Mouse (Mus musculus) bone marrow macrophage, adult 2 months (primary cell): ENCODE data around the gene Psg18. TPM values are rescaled to one million over a fixed set of nuclear protein-coding genes. Genes with fewer than 3 reads are reported as not detected.
"Not testable (repeated sequence)": the region's sequence is repeated elsewhere in the genome, so short reads cannot be mapped to it uniquely, and the experiment has no call there.

ENCODE experiments used
- H3K27ac ChIP-seq: 2 replicates; pipeline ENCODE4 v1.5.1; 2012; ENCODE audit warnings: low read depth, low read length; ENCODE audit not compliant: insufficient read depth
- H3K4me1 ChIP-seq: 2 replicates; pipeline ENCODE4 v1.6.1; 2012; ENCODE audit warnings: low read length; ENCODE audit not compliant: control insufficient read depth, insufficient read depth
- H3K4me3 ChIP-seq: 2 replicates; pipeline ENCODE4 v1.5.1; 2012; ENCODE audit warnings: mild to moderate bottlenecking, low read length, moderate library complexity; ENCODE audit not compliant: insufficient read depth
- CTCF ChIP-seq: IDR thresholded peaks from 2 replicates; pipeline ENCODE4 v1.5.1; 2012; ENCODE audit warnings: low read depth, mild to moderate bottlenecking, low read length, moderate library complexity
- POLR2A ChIP-seq: IDR thresholded peaks from 2 replicates; pipeline ENCODE4 v1.6.1; 2012; ENCODE audit warnings: mild to moderate bottlenecking, low read depth, low read length, borderline replicate concordance
- polyA plus RNA-seq: library from polyadenylated mRNA; stranded (reverse); fragments of >200 nt; gene quantifications from 2 replicates; pipeline ENCODE4 v1.2.4, GENCODE M21; 2012; ENCODE audit not compliant: missing spikeins, insufficient read depth, insufficient read length

Gene Psg18
- not detected in 2 replicates for polyA plus RNA-seq

- not testable (repeated sequence) for H3K27ac ChIP-seq, H3K4me1 ChIP-seq, H3K4me3 ChIP-seq
Observed at GRCm38 (mm10) chr7:18354909-18355308, at the start of gene Psg18. TSS of gene Psg18 (minus strand) at chr7:18355009.

GRCm38 (mm10) chr7:18403407-18403806, 48.6 kb upstream of the Psg18 start:
- Histone ChIP-seq H3K4me3 (no peak overlapping the region), H3K27ac (no peak overlapping the region), H3K4me1 (no peaks in the 10 kb centered on the region)
- TF ChIP-seq CTCF, result no peak
- TF ChIP-seq POLR2A, result no peak

DNA sequence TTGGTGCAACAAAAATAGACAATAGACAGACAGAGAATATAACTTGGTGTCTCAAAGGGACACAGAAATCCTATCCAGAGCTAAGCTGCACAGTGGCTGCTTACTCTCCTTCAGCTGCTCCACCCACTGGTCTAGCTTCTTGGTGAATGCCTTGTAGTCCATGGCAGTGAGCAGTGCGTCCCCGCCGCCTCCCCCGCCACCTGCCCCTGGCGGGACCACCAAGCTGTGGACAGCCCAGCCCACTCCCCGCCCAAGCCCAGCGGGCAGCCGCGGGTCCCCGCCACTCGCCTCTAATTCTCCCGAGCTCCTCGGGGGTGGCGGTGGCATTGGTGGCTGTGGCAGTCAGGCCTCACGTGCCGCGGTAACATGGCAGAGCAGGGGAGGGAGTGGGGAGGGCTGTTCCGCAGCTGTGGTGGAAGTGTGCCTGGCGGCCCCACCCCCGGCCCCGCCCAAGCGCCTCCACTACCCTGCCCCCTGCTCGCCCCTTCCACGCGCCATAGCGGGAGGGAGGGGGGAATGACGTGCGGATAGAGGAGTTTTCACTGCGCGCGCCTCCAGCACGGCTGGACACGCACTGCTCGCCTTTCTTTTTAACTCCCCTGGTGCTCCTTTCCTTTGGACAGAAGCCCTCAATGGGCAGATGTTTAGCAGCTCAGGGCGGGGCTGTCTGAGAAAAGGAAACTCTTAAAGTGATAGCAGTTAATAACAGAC, 47.9 kb upstream of the Psg18 start:
- TF ChIP-seq CTCF (no peak), POLR2A (no peak)

DNA sequence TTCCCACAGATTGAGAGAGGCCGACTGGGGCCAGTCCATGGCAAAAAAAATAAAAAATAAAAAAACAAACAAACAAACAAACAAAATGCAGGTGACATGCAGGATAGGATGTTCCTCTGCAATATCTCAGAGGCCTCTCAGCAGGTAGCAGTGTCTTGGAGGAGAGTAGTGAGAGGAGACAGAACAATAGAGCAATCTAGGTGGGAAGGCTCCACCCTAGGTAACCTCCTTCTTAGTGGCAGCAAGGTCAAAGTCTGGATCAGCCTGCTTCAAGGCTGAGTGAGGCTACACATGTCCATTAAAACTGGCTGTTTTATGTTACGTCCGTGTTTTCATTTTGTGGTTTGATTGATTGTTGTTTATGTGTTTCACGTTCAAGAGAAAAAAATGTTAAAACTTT, 36.7 kb upstream of the Psg18 start:
- not testable (repeated sequence) for H3K4me1 ChIP-seq, H3K27ac ChIP-seq, H3K4me3 ChIP-seq

More for the DNA sequence above, 47.9 kb upstream of the Psg18 start:
- H3K27ac ChIP-seq, result no peak overlapping the region
- H3K4me1 ChIP-seq, result no peaks in the 10 kb centered on the region
- H3K4me3 ChIP-seq, result no peak overlapping the region

DNA sequence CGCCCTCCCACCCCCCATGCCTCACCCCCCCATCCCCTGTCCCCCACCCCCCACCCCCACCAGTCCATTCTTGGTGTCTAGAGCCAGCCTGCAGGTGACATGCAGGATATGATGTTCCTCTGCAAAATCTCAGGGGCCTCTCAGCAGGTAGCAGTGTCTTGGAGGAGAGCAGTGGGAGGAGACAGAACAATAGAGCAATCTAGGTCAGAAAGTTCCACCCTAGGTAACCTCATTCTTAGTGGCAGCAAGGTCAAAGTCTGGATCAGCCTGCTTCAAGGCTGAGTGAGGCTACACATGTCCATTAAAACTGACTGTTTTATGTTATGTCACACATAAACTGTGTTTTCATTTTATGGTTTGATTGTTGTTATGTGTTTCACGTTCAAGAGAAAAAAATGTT, 23.5 kb upstream of the Psg18 start:
- H3K4me3 ChIP-seq, result no peak overlapping the region
- TF ChIP-seq CTCF (no peak), POLR2A (no peak)
- H3K4me1 ChIP-seq, result no peaks in the 10 kb centered on the region
- no peak overlapping the region for H3K27ac ChIP-seq

DNA sequence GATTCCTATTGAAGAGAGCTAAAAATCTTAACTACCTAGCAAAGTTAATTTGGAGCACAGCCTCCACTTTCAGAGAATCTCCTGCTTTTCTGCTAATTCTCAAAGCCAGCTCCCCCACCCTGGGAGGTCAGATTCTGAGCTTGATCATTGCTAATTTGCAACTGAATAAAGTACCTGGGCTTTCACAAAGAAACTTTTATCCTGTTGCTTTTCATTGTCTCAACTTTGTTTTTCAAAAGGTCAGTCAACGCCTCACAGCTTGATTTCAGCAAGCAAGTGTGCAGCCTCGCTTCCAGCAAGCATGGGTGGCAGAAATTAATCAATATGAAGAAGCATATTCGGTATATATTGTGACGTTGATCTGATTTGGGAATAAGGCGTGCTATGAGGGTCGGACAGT, 19.4 kb downstream of the Psg18 start:
- not testable (repeated sequence) for H3K4me3 ChIP-seq, H3K27ac ChIP-seq, H3K4me1 ChIP-seq

Other genes with a start within 250 kb of the Psg18 start
- not detected in 2 replicates for gene Igfl3, start 178.5 kb downstream of the Psg18 start, polyA plus RNA-seq
- not detected in 2 replicates for gene Mill1, start 109.7 kb downstream of the Psg18 start, polyA plus RNA-seq
- gene Psg28, start 77.0 kb upstream of the Psg18 start, polyA plus RNA-seq, result 0.41 TPM in 1 of 2 replicates, not detected in the other
- not detected in 2 replicates for gene Psg26, start 129.2 kb upstream of the Psg18 start, polyA plus RNA-seq
- not detected in 2 replicates for gene Psg25, start 177.3 kb upstream of the Psg18 start, polyA plus RNA-seq
- gene Psg27, start 212.3 kb upstream of the Psg18 start, polyA plus RNA-seq, result not detected in 2 replicates